Mouse (Mus musculus) brain, embryonic 14.5 days (tissue): ENCODE results near the gene Rtp2.

ENCODE experiments used
- CTCF ChIP-seq: fragments of 200-500 bp; IDR thresholded peaks from 2 replicates; pipeline ENCODE4 v1.5.1; 2012; ENCODE audit warnings: inconsistent platforms, mild to moderate bottlenecking, moderate library complexity, borderline replicate concordance; ENCODE audit not compliant: insufficient read depth, insufficient read length; ENCODE audit errors: extremely low read depth
- POLR2A ChIP-seq: fragments of 200-500 bp; IDR thresholded peaks from 2 replicates; pipeline ENCODE4 v1.6.1; 2012; ENCODE audit warnings: mild to moderate bottlenecking, inconsistent platforms, borderline replicate concordance; ENCODE audit not compliant: poor library complexity, insufficient read depth, insufficient read length, severe bottlenecking; ENCODE audit errors: extremely low read depth

- TF ChIP-seq CTCF (peak; percentile 95), POLR2A (no peak)
Observed at GRCm38 (mm10) chr16:23898840-23899239, 33.4 kb downstream of the Rtp2 start.
